Mouse (Mus musculus) left cerebral cortex, postnatal 14 days (tissue): ENCODE measurements around the gene Kcnk4. TPM values are rescaled to one million over a fixed set of nuclear protein-coding genes. Genes with fewer than 3 reads are reported as not detected.

ENCODE experiments used
- DNase-seq, 2 experiments: peaks; one replicate each; pipeline ENCODE4 v3.0.0; 2021 to 2022; ENCODE audit warnings: low spot score in 2 of 2, mixed read lengths in 1 of 2
- intact Hi-C: fragments of 180-260 bp; cut with DNase I; formaldehyde crosslinking; loops from one replicate; pipeline ENCODE4 v1.15.1; 2025
- total RNA-seq, 2 experiments: library from RNA; stranded (reverse); gene quantifications; 2 replicates each; pipeline ENCODE4 v1.2.3; 2021

Kcnk4 gene
- total RNA-seq, 2 experiments from 2014 or later: 44.9 to 50.4 TPM

GRCm38 (mm10) chr19:6969665-6970381 lies 35.5 kb upstream of the Kcnk4 start:
- intact Hi-C loops: no loop called here
- DNase-seq: peak in 1 of 2 experiments; percentile 29

- DNase-seq: no peak
Measured at GRCm38 (mm10) chr19:6969291-6969664, 35.0 kb upstream of the Kcnk4 start.

GRCm38 (mm10) chr19:6968491-6969271 lies 34.4 kb upstream of the Kcnk4 start:
- intact Hi-C loops: no loop called here
- no peak for DNase-seq

More at GRCm38 (mm10) chr19:6969291-6969664, 35.0 kb upstream of the Kcnk4 start:
- intact Hi-C loops: no loop called here

GRCm38 (mm10) chr19:6956461-6956860 lies 22.1 kb upstream of the Kcnk4 start:
- intact Hi-C loops: no loop called here
- DNase-seq: no peak

- intact Hi-C loops: no loop called here
- no peak for DNase-seq
Measured at GRCm38 (mm10) chr19:6955424-6955823, 21.1 kb upstream of the Kcnk4 start.

GRCm38 (mm10) chr19:6954046-6954445 lies 19.7 kb upstream of the Kcnk4 start:
- DNase-seq: no peak
- intact Hi-C loops: no loop called here

- DNase-seq: no peak
- intact Hi-C loops: no loop called here
Measured at GRCm38 (mm10) chr19:6952712-6953037, 18.4 kb upstream of the Kcnk4 start.

GRCm38 (mm10) chr19:6951994-6952711 lies 17.8 kb upstream of the Kcnk4 start:
- DNase-seq: peak; percentile 69 to 71
- intact Hi-C loops: no loop called here

- intact Hi-C loops: no loop called here
- DNase-seq: peak; percentile 90 to 91
Measured at GRCm38 (mm10) chr19:6951381-6951968, 17.2 kb upstream of the Kcnk4 start.

- DNase-seq: peak in 1 of 2 experiments; percentile 50
- intact Hi-C loops: no loop called here
Measured at GRCm38 (mm10) chr19:6950613-6951153, 16.4 kb upstream of the Kcnk4 start.

- intact Hi-C loops: no loop called here
Measured at GRCm38 (mm10) chr19:6949951-6950350, 15.6 kb upstream of the Kcnk4 start.

GRCm38 (mm10) chr19:6949532-6949931 lies 15.2 kb upstream of the Kcnk4 start:
- DNase-seq: no peak
- intact Hi-C loops: no loop called here

More at GRCm38 (mm10) chr19:6949951-6950350, 15.6 kb upstream of the Kcnk4 start:
- no peak for DNase-seq

- no peak for DNase-seq
- intact Hi-C loops: no loop called here
Measured at GRCm38 (mm10) chr19:6948186-6948585, 13.9 kb upstream of the Kcnk4 start.

- intact Hi-C loops: no loop called here
- no peak for DNase-seq
Measured at GRCm38 (mm10) chr19:6947742-6948141, 13.4 kb upstream of the Kcnk4 start.

GRCm38 (mm10) chr19:6943709-6944108 lies 9.4 kb upstream of the Kcnk4 start:
- no peak for DNase-seq
- intact Hi-C loops: loop anchor here (5.0 kb wide), 1 partner anchor 34 kb away; the partner anchor contains the start of gene Plcb3

GRCm38 (mm10) chr19:6942764-6943163 lies 8.4 kb upstream of the Kcnk4 start:
- intact Hi-C loops: loop anchor here (5.0 kb wide), 1 partner anchor 35 kb away; the partner anchor contains the start of gene Plcb3
- no peak for DNase-seq

GRCm38 (mm10) chr19:6942249-6942691 lies 8.0 kb upstream of the Kcnk4 start, which contains the start of gene Gpr137:
Gene Gpr137 (minus strand): TSS chr19:6942480.
- peak; percentile 91 to 92 for DNase-seq
- intact Hi-C loops: loop anchor here (5.0 kb wide), 1 partner anchor 35 kb away; the partner anchor contains the start of gene Plcb3

GRCm38 (mm10) chr19:6941372-6942248 lies 7.3 kb upstream of the Kcnk4 start, which contains the start of gene Bad:
Gene Bad (plus strand): TSS chr19:6941861.
- DNase-seq: peak; percentile 90 to 96
- intact Hi-C loops: loop anchor here (5.0 kb wide), 1 partner anchor 36 kb away; the partner anchor contains the start of gene Plcb3
